Mouse (Mus musculus) lung, postnatal 0 days (tissue): ENCODE measurements around the gene Hoxd13. TPM values are rescaled to one million over a fixed set of nuclear protein-coding genes. Genes with fewer than 3 reads are reported as not detected.

Experiments
- ATAC-seq: fragments of 200-750 bp; cut with Nextera tagmentation; 2 replicates; pipeline ENCODE4 v1.8.0; 2017; ENCODE audit warnings: moderate library complexity
- DNase-seq: peaks from one replicate; pipeline ENCODE4 v3.0.0-alpha.2; 2016; ENCODE audit warnings: low spot score
- H3K27ac ChIP-seq: fragments of 300-500 bp; sonication (generic); 2 replicates; pipeline ENCODE4 v1.5.1; 2014; ENCODE audit warnings: antibody characterized with exemption, mild to moderate bottlenecking, low read length, mixed read lengths
- H3K27me3 ChIP-seq: fragments of 300-500 bp; sonication (generic); replicated peaks from 2 replicates; pipeline ENCODE4 v1.6.1; 2014; ENCODE audit warnings: low read length, mixed read lengths; ENCODE audit not compliant: insufficient read depth
- H3K36me3 ChIP-seq: fragments of 300-500 bp; sonication (generic); 2 replicates; pipeline ENCODE4 v1.6.1; 2014; ENCODE audit warnings: low read length, mixed read lengths; ENCODE audit not compliant: insufficient read depth
- H3K4me1 ChIP-seq: fragments of 300-500 bp; sonication (generic); 2 replicates; pipeline ENCODE4 v1.6.1; 2014; ENCODE audit warnings: antibody characterized with exemption, low read depth, low read length, mixed read lengths; ENCODE audit not compliant: insufficient read depth
- H3K4me2 ChIP-seq: fragments of 300-500 bp; sonication (generic); replicated peaks from 2 replicates; pipeline ENCODE4 v1.6.1; 2014; ENCODE audit warnings: low read depth, mild to moderate bottlenecking, low read length, moderate library complexity, mixed read lengths
- H3K4me3 ChIP-seq: fragments of 300-500 bp; sonication (generic); 2 replicates; pipeline ENCODE4 v1.5.1; 2014; ENCODE audit warnings: low read depth, low read length
- H3K9ac ChIP-seq: fragments of 300-500 bp; sonication (generic); replicated peaks from 2 replicates; pipeline ENCODE4 v1.6.1; 2014; ENCODE audit warnings: low read depth, mild to moderate bottlenecking
- H3K9me3 ChIP-seq: fragments of 300-500 bp; sonication (generic); 2 replicates; pipeline ENCODE4 v1.6.1; 2016; ENCODE audit warnings: low read length, mixed read lengths
- CTCF ChIP-seq: IDR thresholded peaks from 2 replicates; pipeline ENCODE4 v1.5.1; 2016; ENCODE audit warnings: antibody characterized with exemption, mild to moderate bottlenecking
- EP300 ChIP-seq: IDR thresholded peaks from 2 replicates; pipeline ENCODE4 v1.6.1; 2016; ENCODE audit warnings: antibody characterized with exemption, mild to moderate bottlenecking, control low read depth
- WGBS: fragments of 180-500 bp; shearing (Covaris S2); extraction: QIAGEN DNeasy Blood & Tissue Kit; methylation state at CpG from one replicate; pipeline ENCODE4 v1.1.7; 2014; 5-methylcytosine and 5-hydroxymethylcytosine counted together
- microRNA-seq: library from miRNA; unstranded; fragments of <30 nt; microRNA quantifications from one replicate; pipeline ENCODE4, GENCODE M21; 2016
- polyA plus RNA-seq: library from polyadenylated mRNA; unstranded; fragments of >200 nt; fragmentation: Nextera tagmentation; extraction: Ambion mirVana; gene quantifications from 2 replicates; pipeline ENCODE4 v1.2.1, GENCODE M21; 2015

Hoxd13 gene
- polyA plus RNA-seq, 1 experiment from 2014 or later = not detected

GRCm38 (mm10) chr2:74714156-74714789, 46.2 kb downstream of the Hoxd13 start:
- Histone ChIP-seq H3K27ac (no peak overlapping the region), H3K4me1 (0 out of 2 replicates have a peak, but pooled peaks cover 6% of the 10 kb centered on the region), H3K9me3 (no peaks in the 10 kb centered on the region), H3K4me3 (no peak overlapping the region), H3K36me3 (no peaks in the 10 kb centered on the region), H3K9ac (no peak overlapping the region), H3K4me2 (no peak overlapping the region), H3K27me3 (peaks cover 86% of the 10 kb centered on the region)
- no peak for DNase-seq
- TF ChIP-seq CTCF = no peak
- TF ChIP-seq EP300 = no peak
- ATAC-seq = no peak
- 8% methylated on average over 18 of the region's 18 CpGs for WGBS

- Histone ChIP-seq H3K36me3 (no peaks in the 10 kb centered on the region), H3K4me3 (no peak overlapping the region), H3K27ac (no peak overlapping the region), H3K27me3 (peaks cover 85% of the 10 kb centered on the region), H3K9me3 (no peaks in the 10 kb centered on the region), H3K9ac (no peak overlapping the region), H3K4me2 (no peak overlapping the region), H3K4me1 (0 out of 2 replicates have a peak, but pooled peaks cover 6% of the 10 kb centered on the region)
- ATAC-seq (no peak), DNase-seq (no peak)
- WGBS = 3% methylated on average over 14 of the region's 14 CpGs
- TF ChIP-seq CTCF (no peak), EP300 (no peak)
Observed at GRCm38 (mm10) chr2:74714881-74715280, 46.8 kb downstream of the Hoxd13 start.

- 0 out of 2 replicates have a peak, but pooled peaks cover 6% of the 10 kb centered on the region for H3K4me1 ChIP-seq
- H3K27me3 ChIP-seq = peaks cover 85% of the 10 kb centered on the region
- H3K27ac ChIP-seq = no peak overlapping the region
- H3K9ac ChIP-seq = no peak overlapping the region
- H3K4me3 ChIP-seq = no peak overlapping the region
- WGBS = 4% methylated on average over 22 of the region's 26 CpGs
- DNase-seq = peak; percentile 89
- no peaks in the 10 kb centered on the region for H3K9me3 ChIP-seq
- H3K36me3 ChIP-seq = no peaks in the 10 kb centered on the region
- ATAC-seq = peak; percentile 80
- TF ChIP-seq EP300 = no peak
- peak; percentile 90 for TF ChIP-seq CTCF
- H3K4me2 ChIP-seq = peak overlapping the region; percentile 36
Observed at GRCm38 (mm10) chr2:74715504-74716241, 47.6 kb downstream of the Hoxd13 start.

- Histone ChIP-seq H3K27me3 (peaks cover 81% of the 10 kb centered on the region), H3K9me3 (no peaks in the 10 kb centered on the region), H3K4me3 (no peak overlapping the region), H3K9ac (no peak overlapping the region), H3K36me3 (no peaks in the 10 kb centered on the region), H3K27ac (no peak overlapping the region), H3K4me1 (no peaks in the 10 kb centered on the region), H3K4me2 (no peak overlapping the region)
- WGBS = 19% methylated on average over 2 of the region's 2 CpGs
- DNase-seq = no peak
- no peak for ATAC-seq
- TF ChIP-seq CTCF (no peak), EP300 (no peak)
Observed at GRCm38 (mm10) chr2:74720384-74720783, 52.3 kb downstream of the Hoxd13 start.

GRCm38 (mm10) chr2:74720955-74721491, 52.9 kb downstream of the Hoxd13 start:
- Histone ChIP-seq H3K4me3 (no peak overlapping the region), H3K4me1 (no peaks in the 10 kb centered on the region), H3K27ac (no peak overlapping the region), H3K9me3 (no peaks in the 10 kb centered on the region), H3K9ac (no peak overlapping the region), H3K4me2 (no peak overlapping the region), H3K36me3 (no peaks in the 10 kb centered on the region), H3K27me3 (peaks cover 81% of the 10 kb centered on the region)
- ATAC-seq (no peak), DNase-seq (no peak)
- TF ChIP-seq CTCF = no peak
- no peak for TF ChIP-seq EP300
- 13% methylated on average over 5 of the region's 5 CpGs for WGBS

Small RNAs within 50 kb of the gene (microRNA-seq; reads per million reads assigned to microRNA genes)
- gene Gm44463 = not detected

Other genes starting within 250 kb of the Hoxd13 start
- gene Lnpk, start 88.9 kb upstream of the Hoxd13 start, polyA plus RNA-seq = 10.6 and 13.3 TPM in 2 replicates
- gene Evx2, start 8.8 kb upstream of the Hoxd13 start, polyA plus RNA-seq = not detected in 2 replicates
- not detected in 2 replicates for gene Hoxd12, start 6.7 kb downstream of the Hoxd13 start, polyA plus RNA-seq
- gene Hoxd11, start 11.2 kb downstream of the Hoxd13 start, polyA plus RNA-seq = not detected in 2 replicates
- 0.20 TPM in 1 of 2 replicates, not detected in the other for gene Hoxd10, start 23.6 kb downstream of the Hoxd13 start, polyA plus RNA-seq
- 0.33 and 0.38 TPM in 2 replicates for gene Hoxd9, start 29.4 kb downstream of the Hoxd13 start, polyA plus RNA-seq
- gene Hoxd8, start 36.3 kb downstream of the Hoxd13 start, polyA plus RNA-seq = 0.44 and 0.50 TPM in 2 replicates
- not detected in 2 replicates for gene Hoxd3, start 43.6 kb downstream of the Hoxd13 start, polyA plus RNA-seq
- gene Hoxd4, start 43.6 kb downstream of the Hoxd13 start, polyA plus RNA-seq = not detected in 2 replicates
- gene Gm28230, start 58.4 kb downstream of the Hoxd13 start, polyA plus RNA-seq = not detected in 2 replicates
- gene Hoxd1, start 94.7 kb downstream of the Hoxd13 start, polyA plus RNA-seq = not detected in 2 replicates
- 83.7 and 87.7 TPM in 2 replicates for gene Mtx2, start 157.5 kb downstream of the Hoxd13 start, polyA plus RNA-seq